24 mouse cellular contexts compared by ENCODE assay signal in the genomic region with DNA sequence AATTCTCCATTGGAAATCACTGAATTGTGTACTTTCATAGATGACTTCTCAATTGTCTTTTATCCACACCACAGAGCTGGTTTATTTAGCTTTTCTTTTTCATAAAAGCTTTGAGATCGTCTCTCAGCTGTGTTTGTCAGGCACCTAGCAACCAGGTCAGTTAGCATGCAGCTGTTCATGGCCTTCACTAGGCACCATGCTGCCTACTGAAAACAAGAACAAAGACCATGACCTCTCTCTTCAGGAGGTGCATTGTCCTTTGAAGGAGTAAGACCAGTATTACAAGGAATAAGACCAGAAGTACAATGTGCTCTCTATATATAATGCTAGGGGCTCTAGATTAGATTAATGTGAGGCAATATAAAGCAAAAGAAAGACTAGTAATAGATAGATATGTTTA.
A peak's percentile ranks its signal among the peaks of the same experiment; 100 is the strongest.
DNase-seq lines count a peak whose midpoint lies in the region; ATAC-seq lines count a peak whose summit lies in the region.
"Had no signal": no experiment of that assay in that cellular context is flagged by ENCODE, and none has a peak within 500 bp of the region (broad histone marks: within the 10 kb centered on the region; RNA-seq: fewer than 3 reads in every experiment).

No protein-coding gene starts in this region.

- 43% methylated on average over 1 of the region's 1 CpGs for WGBS in forebrain, embryonic 10.5 days
- WGBS in forebrain, embryonic 15.5 days = 2% methylated on average over 1 of the region's 1 CpGs
- 24% methylated on average over 1 of the region's 1 CpGs for WGBS in midbrain, embryonic 10.5 days
- WGBS in midbrain, embryonic 15.5 days = 7% methylated on average over 1 of the region's 1 CpGs
- 5% methylated on average over 1 of the region's 1 CpGs for WGBS in midbrain, embryonic 13.5 days

- H3K27ac ChIP-seq in forebrain, embryonic 10.5 days = no peak overlapping the region
- no peak overlapping the region for H3K27ac ChIP-seq in forebrain, embryonic 15.5 days (replicated peaks)
- no peak overlapping the region for H3K27ac ChIP-seq in midbrain, embryonic 10.5 days (replicated peaks)
- H3K27ac ChIP-seq in midbrain, embryonic 15.5 days = no peak overlapping the region
- H3K27ac ChIP-seq in midbrain, embryonic 13.5 days = no peak overlapping the region
- H3K27ac ChIP-seq: embryonic facial prominence, embryonic 12.5 days; heart, embryonic 15.5 days; kidney, postnatal 0 days; left cerebral cortex, adult 2 months; liver, embryonic 14.5 days had no signal

- no peak overlapping the region for H3K4me3 ChIP-seq in forebrain, embryonic 10.5 days
- H3K4me3 ChIP-seq in forebrain, embryonic 15.5 days = no peak overlapping the region
- H3K4me3 ChIP-seq in midbrain, embryonic 10.5 days = no peak overlapping the region
- H3K4me3 ChIP-seq in midbrain, embryonic 15.5 days = no peak overlapping the region
- H3K4me3 ChIP-seq in midbrain, embryonic 13.5 days (replicated peaks) = no peak overlapping the region
- H3K4me3 ChIP-seq: embryonic facial prominence, embryonic 12.5 days; erythroblast, embryonic 14.5 days; heart, embryonic 15.5 days; left cerebral cortex, adult 2 months had no signal

- no peak overlapping the region for H3K4me2 ChIP-seq in forebrain, embryonic 15.5 days (replicated peaks)
- no peak overlapping the region for H3K4me2 ChIP-seq in midbrain, embryonic 15.5 days
- no peak overlapping the region for H3K4me2 ChIP-seq in midbrain, embryonic 13.5 days (replicated peaks)
- H3K4me2 ChIP-seq: embryonic facial prominence, embryonic 12.5 days; heart, embryonic 15.5 days; lung, embryonic 14.5 days had no signal

- H3K36me3 ChIP-seq in forebrain, embryonic 10.5 days (replicated peaks) = no peaks in the 10 kb centered on the region
- H3K36me3 ChIP-seq in forebrain, embryonic 15.5 days = no peaks in the 10 kb centered on the region
- no peaks in the 10 kb centered on the region for H3K36me3 ChIP-seq in midbrain, embryonic 10.5 days
- H3K36me3 ChIP-seq in midbrain, embryonic 15.5 days (replicated peaks) = no peaks in the 10 kb centered on the region
- no peaks in the 10 kb centered on the region for H3K36me3 ChIP-seq in midbrain, embryonic 13.5 days
- H3K36me3 ChIP-seq: embryonic facial prominence, embryonic 12.5 days; heart, embryonic 15.5 days had no signal

- peaks cover 9% of the 10 kb centered on the region; the same call in 1 of the 2 replicates for H3K4me1 ChIP-seq in forebrain, embryonic 10.5 days
- H3K4me1 ChIP-seq in forebrain, embryonic 15.5 days = no peaks in the 10 kb centered on the region
- H3K4me1 ChIP-seq in midbrain, embryonic 10.5 days = peaks cover 4% of the 10 kb centered on the region; the same call in 1 of the 2 replicates
- no peaks in the 10 kb centered on the region for H3K4me1 ChIP-seq in midbrain, embryonic 15.5 days
- H3K4me1 ChIP-seq in midbrain, embryonic 13.5 days (replicated peaks) = no peaks in the 10 kb centered on the region
- H3K4me1 ChIP-seq: embryonic facial prominence, embryonic 12.5 days; heart, embryonic 15.5 days had no signal

- H3K9me3 ChIP-seq in forebrain, embryonic 10.5 days = no peaks in the 10 kb centered on the region
- H3K9me3 ChIP-seq in forebrain, embryonic 15.5 days = no peaks in the 10 kb centered on the region
- no peaks in the 10 kb centered on the region for H3K9me3 ChIP-seq in midbrain, embryonic 10.5 days (replicated peaks)
- H3K9me3 ChIP-seq in midbrain, embryonic 15.5 days = no peaks in the 10 kb centered on the region
- no peaks in the 10 kb centered on the region for H3K9me3 ChIP-seq in midbrain, embryonic 13.5 days
- H3K9me3 ChIP-seq: embryonic facial prominence, embryonic 12.5 days; heart, embryonic 15.5 days had no signal

- no peak for ATAC-seq in forebrain, embryonic 15.5 days (replicated peaks)
- ATAC-seq in midbrain, embryonic 15.5 days (replicated peaks) = no peak
- ATAC-seq in midbrain, embryonic 13.5 days = 0 out of 2 replicates have a peak, but pooled peaks have one; percentile 45

- H3K27me3 ChIP-seq in forebrain, embryonic 10.5 days (ENCODE audit: poor library complexity, severe bottlenecking) = peaks cover 10% of the 10 kb centered on the region
- H3K27me3 ChIP-seq in forebrain, embryonic 15.5 days = no peaks in the 10 kb centered on the region
- peaks cover 71% of the 10 kb centered on the region for H3K27me3 ChIP-seq in midbrain, embryonic 10.5 days (ENCODE audit: low read depth, poor library complexity, severe bottlenecking)
- no peaks in the 10 kb centered on the region; the same call in 1 of the 2 replicates for H3K27me3 ChIP-seq in midbrain, embryonic 15.5 days (replicated peaks)
- peaks cover 37% of the 10 kb centered on the region for H3K27me3 ChIP-seq in midbrain, embryonic 13.5 days
- H3K27me3 ChIP-seq: embryonic facial prominence, embryonic 12.5 days; heart, embryonic 15.5 days had no signal

- H3K9ac ChIP-seq in forebrain, embryonic 15.5 days (replicated peaks) = no peak overlapping the region
- H3K9ac ChIP-seq in midbrain, embryonic 15.5 days = no peak overlapping the region
- H3K9ac ChIP-seq in midbrain, embryonic 13.5 days (replicated peaks) = no peak overlapping the region
- H3K9ac ChIP-seq: embryonic facial prominence, embryonic 12.5 days; heart, embryonic 15.5 days; liver, embryonic 14.5 days; lung, embryonic 14.5 days had no signal

- DNase-seq in forebrain, embryonic 10.5 days (ENCODE audit: extremely low spot score, low spot score) = peak; percentile 26
- DNase-seq in midbrain, embryonic 10.5 days (ENCODE audit: low spot score) = peak; percentile 47
- DNase-seq in embryo, embryonic 10 days (ENCODE audit: low spot score) = peak; percentile 54
- no peak for DNase-seq in natural killer cell, adult 2 months (ENCODE audit: low spot score in 2 of 2)
- DNase-seq in heart, adult 11 months = no peak
- DNase-seq: adrenal gland, postnatal 10 days; cerebellum, adult 2 months; cerebellum, postnatal 36 days; gastrocnemius, postnatal 36 days; heart, postnatal 36 days; kidney, adult 18-20 months; layer of hippocampus, adult 9-11 months; lung, embryonic 14.5 days; right cerebral cortex, postnatal 25 days; spleen, adult 18-20 months had no signal

Comparison
In these comparisons a context has a peak if more than half of its experiments do, and no peak if none do; other contexts are left out.
1. DNase-seq: peak in forebrain, embryonic 10.5 days (single experiment), midbrain, embryonic 10.5 days (single experiment) and embryo, embryonic 10 days (single experiment); none in natural killer cell, adult 2 months (0 of 2) and heart, adult 11 months (single experiment).